35 mouse cellular contexts compared by ENCODE assay signal in genomic region chr11:94774887-94775497, GRCm38 (mm10). TPM values are rescaled to one million over a fixed set of nuclear protein-coding genes. Genes with fewer than 3 reads are reported as not detected.
"Had no signal": no experiment of that assay in that cellular context is flagged by ENCODE, and none has a peak within 500 bp of the region (broad histone marks: within the 10 kb centered on the region; RNA-seq: fewer than 3 reads in every experiment).

No protein-coding gene starts in this region.

- H3K36me3 ChIP-seq: heart, embryonic 10.5 days; heart, embryonic 12.5 days; hindbrain, embryonic 10.5 days; hindbrain, embryonic 12.5 days; limb, embryonic 13.5 days; limb, embryonic 15.5 days; liver, embryonic 12.5 days had no signal

- DNase-seq: gastrocnemius, postnatal 14 days; gastrocnemius, postnatal 36 days; heart, adult 18-20 months; heart, postnatal 10 days; heart, postnatal 4 days; kidney, adult 18-20 months; kidney, adult 8-10 months; kidney, postnatal 10 days; kidney, postnatal 25 days; kidney, postnatal 4 days had no signal

- H3K27me3 ChIP-seq: hindbrain, embryonic 12.5 days; limb, embryonic 13.5 days; limb, embryonic 15.5 days had no signal

- H3K27ac ChIP-seq: heart, embryonic 10.5 days; hindbrain, embryonic 10.5 days; hindbrain, embryonic 12.5 days; hindbrain, embryonic 14.5 days; layer of hippocampus, adult 2 months; left cerebral cortex, adult 2 months; limb, embryonic 13.5 days; limb, embryonic 15.5 days; liver, embryonic 12.5 days had no signal

- ATAC-seq: hindbrain, embryonic 16.5 days; inflammation-experienced regulatory T-cells, adult 6 months; liver, embryonic 12.5 days had no signal

- H3K4me3 ChIP-seq: heart, embryonic 10.5 days; heart, embryonic 12.5 days; hindbrain, embryonic 10.5 days; hindbrain, embryonic 12.5 days; layer of hippocampus, adult 2 months; left cerebral cortex, adult 2 months; limb, embryonic 13.5 days; limb, embryonic 15.5 days; liver, embryonic 12.5 days had no signal

- H3K9ac ChIP-seq: heart, embryonic 12.5 days; hindbrain, embryonic 12.5 days; hindbrain, embryonic 14.5 days; limb, embryonic 13.5 days; limb, embryonic 15.5 days; liver, embryonic 12.5 days had no signal

- H3K4me1 ChIP-seq: heart, embryonic 10.5 days; heart, embryonic 12.5 days; hindbrain, embryonic 10.5 days; hindbrain, embryonic 12.5 days; limb, embryonic 13.5 days; limb, embryonic 15.5 days; liver, embryonic 12.5 days had no signal

- H3K9me3 ChIP-seq: heart, embryonic 10.5 days; heart, embryonic 12.5 days; hindbrain, embryonic 10.5 days; hindbrain, embryonic 12.5 days; limb, embryonic 13.5 days; limb, embryonic 15.5 days; liver, embryonic 12.5 days had no signal

- H3K4me2 ChIP-seq: heart, embryonic 12.5 days; hindbrain, embryonic 12.5 days; hindbrain, embryonic 14.5 days; limb, embryonic 13.5 days; limb, embryonic 15.5 days; liver, embryonic 12.5 days had no signal

RNA-seq across cellular contexts. Expression of gene Tmem92, which starts 7.5 kb away (rescaled TPM):
- total RNA-seq: gastrocnemius, adult 18-20 months; gastrocnemius, adult 8-10 months; gastrocnemius, postnatal 14 days; gastrocnemius, postnatal 36 days; granulocyte monocyte progenitor cell, adult 5-6 weeks; heart, adult 18-20 months; heart, adult 8-10 months; heart, postnatal 10 days; heart, postnatal 25 days; heart, postnatal 4 days; layer of hippocampus, adult 2 months; layer of hippocampus, postnatal 10 days; layer of hippocampus, postnatal 25 days; left cerebral cortex, adult 2 months; left cerebral cortex, postnatal 14 days; liver, adult 2 months had no signal
- polyA plus RNA-seq: heart, embryonic 10.5 days; heart, embryonic 12.5 days; heart, embryonic 14.5 days; hindbrain, embryonic 10.5 days; hindbrain, embryonic 12.5 days; hindbrain, embryonic 14.5 days; hindbrain, embryonic 16.5 days; inflammation-experienced regulatory T-cells, adult 6 months; kidney, embryonic 14.5 days; kidney, embryonic 16.5 days; limb, embryonic 11.5 days; limb, embryonic 13.5 days; limb, embryonic 15.5 days; liver, adult 2 months; liver, embryonic 12.5 days had no signal

RNA-seq across cellular contexts. Expression of gene Cdc34b, which starts 33.4 kb away (rescaled TPM):
- total RNA-seq: granulocyte monocyte progenitor cell, adult 5-6 weeks; layer of hippocampus, adult 2 months; liver, adult 2 months had no signal
- polyA plus RNA-seq: heart, embryonic 10.5 days; heart, embryonic 12.5 days; heart, embryonic 14.5 days; hindbrain, embryonic 14.5 days; hindbrain, embryonic 16.5 days; kidney, embryonic 14.5 days; limb, embryonic 11.5 days; limb, embryonic 15.5 days; liver, embryonic 12.5 days had no signal
